Mouse (Mus musculus) forebrain, embryonic 11.5 days (tissue): Measurements from ENCODE around the gene Htr6. TPM values are rescaled to one million over a fixed set of nuclear protein-coding genes. Genes with fewer than 3 reads are reported as not detected.

Experiments used
- ATAC-seq: fragments of 200-750 bp; cut with Nextera tagmentation; replicated peaks from 2 replicates; pipeline ENCODE4 v1.8.0; 2017; ENCODE audit warnings: moderate TSS enrichment; ENCODE audit not compliant: low FRiP score
- DNase-seq: peaks from one replicate; pipeline ENCODE4 v3.0.0-alpha.2; 2017; ENCODE audit warnings: low spot score
- H3K27ac ChIP-seq: fragments of 300-500 bp; sonication (generic); 2 replicates; pipeline ENCODE4 v1.5.1; 2014; ENCODE audit warnings: low read depth, low read length
- H3K27me3 ChIP-seq: fragments of 300-500 bp; sonication (generic); 2 replicates; pipeline ENCODE4 v1.6.1; 2014; ENCODE audit warnings: mild to moderate bottlenecking, low read length, mixed read lengths; ENCODE audit not compliant: control insufficient read depth, insufficient read depth
- H3K36me3 ChIP-seq: fragments of 300-500 bp; sonication (generic); 2 replicates; pipeline ENCODE4 v1.6.1; 2014; ENCODE audit warnings: mild to moderate bottlenecking, low read length, moderate library complexity, mixed read lengths; ENCODE audit not compliant: control insufficient read depth, insufficient read depth
- H3K4me1 ChIP-seq: fragments of 300-500 bp; sonication (generic); replicated peaks from 2 replicates; pipeline ENCODE4 v1.6.1; 2014; ENCODE audit warnings: low read length, mixed read lengths; ENCODE audit not compliant: control insufficient read depth, insufficient read depth
- H3K4me2 ChIP-seq: fragments of 300-500 bp; sonication (generic); 2 replicates; pipeline ENCODE4 v1.6.1; 2014; ENCODE audit warnings: low read depth, mild to moderate bottlenecking, low read length, moderate library complexity, mixed read lengths; ENCODE audit not compliant: severe bottlenecking
- H3K4me3 ChIP-seq: fragments of 300-500 bp; sonication (generic); 2 replicates; pipeline ENCODE4 v1.5.1; 2014; ENCODE audit warnings: low read depth, low read length
- H3K9ac ChIP-seq: fragments of 300-500 bp; sonication (generic); 2 replicates; pipeline ENCODE4 v1.6.1; 2014; ENCODE audit warnings: low read length
- H3K9me3 ChIP-seq: fragments of 300-500 bp; sonication (generic); 2 replicates; pipeline ENCODE4 v1.6.1; 2016; ENCODE audit warnings: low read length, mixed read lengths; ENCODE audit not compliant: control insufficient read depth
- WGBS: fragments of 180-500 bp; shearing (Covaris S2); extraction: QIAGEN DNeasy Blood & Tissue Kit; methylation state at CpG from one replicate; pipeline ENCODE4 v1.1.7; 2014; 5-methylcytosine and 5-hydroxymethylcytosine counted together
- polyA plus RNA-seq: library from polyadenylated mRNA; unstranded; fragments of >200 nt; fragmentation: Nextera tagmentation; extraction: Ambion mirVana; gene quantifications from 2 replicates; pipeline ENCODE4 v1.2.1, GENCODE M21; 2014

Htr6 gene
- polyA plus RNA-seq, 1 experiment from 2014 or later = 0.27 TPM

DNA sequence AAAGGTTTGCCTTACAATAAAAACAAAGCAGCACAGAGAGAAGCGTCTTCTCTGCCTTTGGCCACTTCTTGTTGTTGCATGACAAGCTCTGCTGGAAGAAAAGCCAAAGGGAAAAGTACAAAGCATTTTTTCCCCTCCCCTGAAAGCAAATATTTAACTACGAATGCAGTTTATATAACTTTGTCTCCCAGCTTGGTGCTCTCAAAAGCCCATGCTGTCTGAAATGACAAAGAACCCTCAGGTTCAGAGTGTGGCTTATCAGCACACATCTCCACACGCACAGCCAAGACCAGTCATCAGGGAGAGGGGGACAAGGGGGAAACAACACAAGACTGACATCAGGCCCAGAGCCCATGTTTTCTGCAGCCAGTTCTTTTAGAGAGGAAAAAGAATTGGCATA, 36.1 kb upstream of the Htr6 start:
- ATAC-seq (no peak), DNase-seq (no peak)
- no peak overlapping the region for H3K4me2 ChIP-seq
- H3K9me3 ChIP-seq = no peaks in the 10 kb centered on the region
- H3K36me3 ChIP-seq = no peaks in the 10 kb centered on the region
- no peak overlapping the region for H3K9ac ChIP-seq
- no peaks in the 10 kb centered on the region for H3K27me3 ChIP-seq
- 66% methylated on average over 3 of the region's 3 CpGs for WGBS
- H3K27ac ChIP-seq = no peak overlapping the region
- H3K4me3 ChIP-seq = no peak overlapping the region
- peaks cover 2% of the 10 kb centered on the region; the same call in 1 of the 2 replicates for H3K4me1 ChIP-seq

DNA sequence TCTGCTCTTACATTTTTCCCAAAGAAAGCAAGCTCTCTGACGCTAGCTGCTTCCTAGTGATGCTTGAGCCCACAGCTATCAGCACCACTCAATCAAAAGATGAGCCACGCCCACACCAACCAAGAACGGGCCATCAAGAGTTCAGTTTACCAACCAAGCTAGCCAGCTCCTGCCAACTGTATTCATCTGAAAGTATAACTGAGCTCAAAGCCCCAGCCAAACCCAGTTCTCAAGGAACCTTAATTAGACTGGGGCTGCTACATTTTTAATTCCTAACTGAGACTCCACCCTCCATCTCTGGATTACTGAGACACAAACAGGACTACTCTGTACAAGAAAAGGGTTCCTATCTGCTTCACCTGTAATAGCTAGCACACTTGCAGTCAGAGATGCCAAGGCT, 35.5 kb upstream of the Htr6 start:
- Histone ChIP-seq H3K4me2 (no peak overlapping the region), H3K4me1 (peaks cover 2% of the 10 kb centered on the region; the same call in 1 of the 2 replicates), H3K27me3 (no peaks in the 10 kb centered on the region), H3K4me3 (no peak overlapping the region), H3K27ac (no peak overlapping the region), H3K9me3 (no peaks in the 10 kb centered on the region), H3K36me3 (no peaks in the 10 kb centered on the region), H3K9ac (no peak overlapping the region)
- DNase-seq (no peak), ATAC-seq (no peak)
- WGBS = 71% methylated on average over 3 of the region's 3 CpGs

DNA sequence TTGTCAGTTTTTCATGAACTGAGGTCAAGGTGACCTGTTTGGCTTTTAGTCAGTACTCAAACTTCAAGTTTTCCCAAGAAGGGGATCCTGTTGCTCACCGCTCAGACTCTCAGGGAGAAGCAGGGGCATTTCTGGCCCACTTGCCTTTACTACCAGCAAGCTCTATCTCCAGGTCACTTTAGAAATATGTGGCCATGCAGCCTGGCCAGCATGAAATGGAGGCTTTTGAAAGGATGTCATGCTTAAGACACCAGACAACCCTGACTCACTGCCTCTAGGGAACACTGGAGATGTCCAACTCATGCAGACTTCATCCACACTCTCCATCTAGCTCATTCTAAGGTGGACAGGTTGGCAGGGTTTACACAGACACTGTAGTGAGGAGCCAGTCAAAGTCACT, 30.1 kb upstream of the Htr6 start:
- H3K4me3 ChIP-seq = no peak overlapping the region
- no peaks in the 10 kb centered on the region for H3K9me3 ChIP-seq
- ATAC-seq (no peak), DNase-seq (no peak)
- 100% methylated on average over 1 of the region's 1 CpGs for WGBS
- H3K4me2 ChIP-seq = no peak overlapping the region
- peaks cover 2% of the 10 kb centered on the region; the same call in 1 of the 2 replicates for H3K36me3 ChIP-seq
- no peaks in the 10 kb centered on the region for H3K27me3 ChIP-seq
- no peaks in the 10 kb centered on the region for H3K4me1 ChIP-seq
- H3K27ac ChIP-seq = no peak overlapping the region
- no peak overlapping the region for H3K9ac ChIP-seq

DNA sequence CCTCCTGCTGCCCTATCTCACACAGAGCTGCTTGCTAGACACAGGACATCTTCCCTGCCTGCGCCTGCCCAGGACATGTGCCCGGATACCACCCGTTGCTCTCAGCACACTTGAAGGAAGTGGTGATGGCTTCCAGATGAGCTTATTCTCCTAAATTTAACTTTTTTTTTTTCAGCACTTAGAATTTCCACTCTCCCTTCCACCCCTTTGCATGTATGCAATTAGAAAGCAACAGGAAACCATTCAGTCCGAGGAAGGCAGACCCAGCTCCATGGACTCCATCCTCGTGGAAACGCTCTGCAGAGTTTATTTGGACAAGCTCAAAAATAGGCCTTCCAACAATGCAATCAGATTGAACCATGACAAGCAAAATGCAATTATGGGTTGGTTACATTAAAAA, 26.2 kb upstream of the Htr6 start:
- peaks cover 2% of the 10 kb centered on the region; the same call in 1 of the 2 replicates for H3K36me3 ChIP-seq
- H3K27ac ChIP-seq = no peak overlapping the region
- no peak overlapping the region for H3K4me2 ChIP-seq
- no peaks in the 10 kb centered on the region for H3K27me3 ChIP-seq
- WGBS = 92% methylated on average over 6 of the region's 6 CpGs
- H3K9ac ChIP-seq = no peak overlapping the region
- DNase-seq = no peak
- no peaks in the 10 kb centered on the region for H3K4me1 ChIP-seq
- no peak overlapping the region for H3K4me3 ChIP-seq
- ATAC-seq = no peak
- no peaks in the 10 kb centered on the region for H3K9me3 ChIP-seq

DNA sequence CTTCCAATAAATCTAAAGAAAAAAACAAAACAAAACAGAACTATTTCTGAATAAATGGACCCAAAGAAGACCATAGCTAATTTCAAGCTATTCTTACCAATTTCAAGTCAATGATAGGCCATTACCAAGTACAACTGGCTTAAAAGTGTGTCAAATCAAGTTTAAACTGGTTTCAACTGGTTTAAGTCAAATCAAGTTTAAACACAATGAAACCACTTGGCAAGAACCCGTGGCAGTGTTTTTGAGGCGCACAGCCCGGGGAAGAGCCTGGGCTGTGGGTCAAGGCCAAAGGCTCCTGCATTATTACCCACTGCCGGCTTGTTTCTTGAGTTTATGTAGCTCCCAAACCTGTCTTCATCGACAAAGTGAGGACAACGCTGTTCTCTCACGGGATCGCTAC, 25.0 kb upstream of the Htr6 start:
- ATAC-seq = no peak
- H3K9ac ChIP-seq = no peak overlapping the region
- no peaks in the 10 kb centered on the region for H3K4me1 ChIP-seq
- H3K9me3 ChIP-seq = no peaks in the 10 kb centered on the region
- H3K4me3 ChIP-seq = no peak overlapping the region
- H3K27me3 ChIP-seq = no peaks in the 10 kb centered on the region
- WGBS = 95% methylated on average over 8 of the region's 8 CpGs
- no peak overlapping the region for H3K4me2 ChIP-seq
- no peak for DNase-seq
- no peak overlapping the region for H3K27ac ChIP-seq
- peaks cover 2% of the 10 kb centered on the region; the same call in 1 of the 2 replicates for H3K36me3 ChIP-seq

DNA sequence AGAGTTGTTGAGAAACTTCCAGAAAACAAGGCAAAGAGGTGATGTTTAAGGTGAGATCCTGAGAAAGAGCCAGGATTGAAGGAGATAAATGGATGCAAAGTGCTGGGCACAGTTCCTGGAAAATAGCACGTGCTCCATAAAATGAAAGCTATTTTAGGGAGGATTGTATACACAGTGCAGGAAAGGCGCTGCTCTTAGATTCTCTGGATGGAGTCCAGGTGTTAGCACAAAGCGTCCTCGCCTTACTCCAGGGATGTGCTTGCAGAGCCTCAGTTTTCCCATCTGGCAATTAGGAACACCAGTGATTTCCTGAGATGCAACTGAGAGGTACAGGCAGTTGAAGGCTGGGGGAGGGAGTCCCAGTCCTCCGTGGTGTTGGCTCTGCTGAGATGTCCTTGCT, 20.8 kb upstream of the Htr6 start:
- WGBS = 83% methylated on average over 5 of the region's 5 CpGs
- H3K9me3 ChIP-seq = peaks cover 5% of the 10 kb centered on the region; the same call in 1 of the 2 replicates
- H3K4me3 ChIP-seq = no peak overlapping the region
- peaks cover 31% of the 10 kb centered on the region for H3K27me3 ChIP-seq
- ATAC-seq (no peak), DNase-seq (no peak)
- peaks cover 6% of the 10 kb centered on the region; the same call in 1 of the 2 replicates for H3K4me1 ChIP-seq
- H3K27ac ChIP-seq = no peak overlapping the region
- H3K4me2 ChIP-seq = no peak overlapping the region
- H3K36me3 ChIP-seq = no peaks in the 10 kb centered on the region
- no peak overlapping the region for H3K9ac ChIP-seq

DNA sequence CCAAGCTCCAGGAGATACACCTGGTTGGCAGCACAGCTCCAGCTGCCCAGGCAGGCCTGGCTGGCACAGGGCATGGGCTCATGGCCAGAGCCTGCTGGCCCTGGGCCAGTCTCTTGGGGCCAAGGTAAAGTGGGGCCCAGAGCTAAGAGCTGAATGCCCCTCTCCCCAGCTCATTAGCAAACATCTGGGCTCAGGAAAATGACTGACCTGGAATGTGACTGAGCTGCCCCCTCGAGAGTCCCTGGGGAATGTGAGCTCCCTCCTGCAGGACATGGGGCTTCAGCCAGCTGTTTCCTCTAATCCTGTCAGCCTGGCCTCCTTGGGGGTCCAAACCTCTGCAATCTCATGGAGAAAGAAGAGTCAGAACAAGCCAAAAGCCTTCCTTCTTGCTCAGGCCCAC, 20.0 kb upstream of the Htr6 start:
- DNase-seq (no peak), ATAC-seq (no peak)
- no peak overlapping the region for H3K27ac ChIP-seq
- no peak overlapping the region for H3K9ac ChIP-seq
- H3K4me1 ChIP-seq = peaks cover 6% of the 10 kb centered on the region; the same call in 1 of the 2 replicates
- H3K4me2 ChIP-seq = no peak overlapping the region
- no peaks in the 10 kb centered on the region for H3K36me3 ChIP-seq
- peaks cover 5% of the 10 kb centered on the region; the same call in 1 of the 2 replicates for H3K9me3 ChIP-seq
- WGBS = 50% methylated on average over 1 of the region's 1 CpGs
- no peak overlapping the region for H3K4me3 ChIP-seq
- H3K27me3 ChIP-seq = peaks cover 39% of the 10 kb centered on the region

DNA sequence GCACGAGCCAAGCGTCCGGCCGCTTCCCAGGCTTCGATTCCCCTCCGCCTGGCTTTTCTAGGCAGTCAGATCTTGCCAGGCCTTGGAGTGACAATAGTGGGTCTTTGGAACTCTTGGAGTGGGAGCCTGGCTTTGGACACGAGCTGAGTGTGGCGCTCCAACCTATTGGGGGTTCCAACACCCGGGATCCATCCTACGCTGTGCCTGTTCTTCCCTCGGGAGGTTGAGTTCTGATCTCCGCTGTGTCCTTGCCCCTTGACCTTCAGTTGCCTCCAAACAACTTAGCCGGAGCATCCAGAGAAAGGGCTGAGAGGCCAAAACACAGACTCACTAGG, 17.8 kb upstream of the Htr6 start:
- Histone ChIP-seq H3K9me3 (peaks cover 5% of the 10 kb centered on the region; the same call in 1 of the 2 replicates), H3K4me1 (peaks cover 6% of the 10 kb centered on the region; the same call in 1 of the 2 replicates), H3K4me3 (peak overlapping the region; percentile 45), H3K27ac (no peak overlapping the region), H3K27me3 (peaks cover 41% of the 10 kb centered on the region), H3K4me2 (peak overlapping the region; percentile 65), H3K36me3 (no peaks in the 10 kb centered on the region), H3K9ac (no peak overlapping the region)
- 23% methylated on average over 13 of the region's 13 CpGs for WGBS
- ATAC-seq = no peak
- no peak for DNase-seq

DNA sequence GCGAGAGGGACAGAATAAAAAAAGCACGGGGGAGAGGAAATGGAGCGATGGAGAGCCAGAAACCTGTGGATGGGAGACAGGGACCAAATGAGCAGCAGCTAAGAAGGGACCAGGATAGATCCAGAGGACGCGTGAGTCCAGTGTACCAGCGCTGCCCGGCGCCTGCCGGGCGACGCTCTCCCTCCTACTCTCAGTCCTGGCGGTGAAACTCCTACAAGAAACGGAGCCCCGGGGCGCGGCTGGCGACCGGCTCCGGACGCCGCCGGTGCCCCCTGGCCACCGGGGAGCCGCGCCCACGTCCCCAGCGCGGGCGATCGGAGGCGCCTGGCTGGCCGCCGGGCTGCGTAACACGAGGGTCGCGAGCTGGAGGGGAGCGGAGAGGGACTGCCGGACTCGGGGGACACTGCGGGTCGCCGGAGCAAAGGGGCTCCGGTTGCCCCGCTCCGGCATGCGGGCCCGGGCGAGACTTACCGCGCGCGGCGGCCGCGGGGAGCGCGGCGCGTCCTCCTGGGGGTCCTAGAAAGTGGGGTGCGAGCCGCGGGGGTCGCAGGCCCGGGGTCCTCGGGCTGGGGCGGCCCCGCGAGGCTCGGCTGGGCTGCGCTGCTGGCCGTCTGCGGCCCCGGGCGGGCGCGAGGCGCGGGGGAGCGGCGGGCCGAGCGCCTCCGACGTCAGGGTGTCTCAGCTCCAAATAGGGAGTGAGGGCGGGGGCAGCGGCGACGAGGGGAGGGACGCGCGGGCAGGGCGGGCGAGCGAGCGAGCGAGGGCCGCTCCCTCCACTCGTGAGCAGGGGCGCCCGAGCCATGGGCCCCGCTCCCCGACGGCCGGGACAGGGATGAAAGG, 17.2 kb upstream of the Htr6 start, which contains the start of gene Nbl1:
Gene Nbl1 (minus strand): TSS at position 638 of the 840 bp plus-strand sequence.
- no peaks in the 10 kb centered on the region for H3K36me3 ChIP-seq
- H3K9me3 ChIP-seq = peaks cover 5% of the 10 kb centered on the region; the same call in 1 of the 2 replicates
- WGBS = under 1% methylated on average over 74 of the region's 105 CpGs
- no peak within 1 kb of the TSS for H3K27ac ChIP-seq
- H3K27me3 ChIP-seq = peaks cover 41% of the 10 kb centered on the region
- H3K4me3 ChIP-seq = peak within 1 kb of the TSS; percentile 45
- peak within 1 kb of the TSS; percentile 55 for H3K9ac ChIP-seq
- peak; percentile 64 for DNase-seq
- H3K4me1 ChIP-seq = peaks cover 6% of the 10 kb centered on the region; the same call in 1 of the 2 replicates
- H3K4me2 ChIP-seq = peak within 1 kb of the TSS; percentile 65
- no peak for ATAC-seq
